Mouse (Mus musculus): ENCODE results near the gene St3gal4.
A peak's percentile ranks its signal among the peaks of the same experiment; 100 is the strongest.
"Not testable (repeated sequence)": the region's sequence is repeated elsewhere in the genome, so short reads cannot be mapped to it uniquely, and the experiment has no call there.

St3gal4 gene

DNA sequence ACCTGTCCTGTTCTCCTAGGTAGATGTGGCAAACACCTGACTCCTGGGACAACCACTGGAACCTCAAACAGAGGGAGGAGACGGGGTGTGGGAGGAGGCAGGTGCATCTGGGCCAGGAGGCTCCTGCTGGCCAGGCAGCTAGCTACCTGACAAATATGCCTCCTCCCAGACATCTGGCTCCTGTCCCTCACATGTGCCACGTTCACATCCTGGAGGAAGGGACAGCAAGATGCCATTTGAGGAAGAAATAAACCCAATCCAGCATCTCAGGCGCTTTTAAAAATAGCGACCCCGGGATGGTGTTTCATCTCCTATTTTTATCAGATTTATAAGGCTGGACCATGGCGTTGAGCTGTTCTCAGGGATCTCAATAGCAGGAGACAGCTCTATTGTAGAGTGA is at the start of gene St3gal4:
Gene St3gal4 (minus strand): TSS at position 101 of the 400 bp plus-strand sequence.
- no peak for DNase-seq

GRCm38 (mm10) chr9:35166798-35167635 is 47.9 kb upstream of the St3gal4 start:
- DNase-seq = no peak

DNA sequence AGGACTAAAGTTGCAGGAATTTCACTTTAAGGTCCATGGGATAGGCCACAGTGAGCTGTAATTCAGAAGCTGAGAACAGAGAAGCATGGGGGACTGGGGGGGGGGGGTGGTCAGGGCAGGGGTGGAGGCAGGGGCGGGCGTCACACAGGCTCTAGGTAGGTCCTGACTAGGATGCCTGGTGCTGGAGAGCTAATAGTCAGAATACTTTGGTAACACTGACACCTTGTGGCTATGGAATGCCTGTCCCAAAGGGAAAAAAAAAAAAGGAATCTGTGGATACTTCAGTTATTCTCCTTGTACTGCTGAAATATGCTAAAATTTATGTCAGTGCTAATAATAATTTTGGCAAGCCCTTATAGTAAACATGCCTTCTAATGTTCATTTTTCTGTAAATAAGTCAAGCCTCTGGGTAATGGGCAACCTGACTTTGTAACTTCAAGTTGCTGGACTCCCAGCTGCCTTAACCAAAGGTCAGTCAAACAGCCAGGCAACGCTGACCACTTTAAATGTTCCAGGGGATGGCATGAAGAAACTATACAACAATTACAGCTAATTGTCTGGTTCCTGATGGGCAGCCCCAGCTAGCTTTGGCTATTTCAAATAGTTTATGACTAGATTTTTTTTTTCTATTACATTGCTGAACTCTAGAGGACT is 47.2 kb upstream of the St3gal4 start:
- peak in 1 of 2 experiments; percentile 31 for DNase-seq

DNA sequence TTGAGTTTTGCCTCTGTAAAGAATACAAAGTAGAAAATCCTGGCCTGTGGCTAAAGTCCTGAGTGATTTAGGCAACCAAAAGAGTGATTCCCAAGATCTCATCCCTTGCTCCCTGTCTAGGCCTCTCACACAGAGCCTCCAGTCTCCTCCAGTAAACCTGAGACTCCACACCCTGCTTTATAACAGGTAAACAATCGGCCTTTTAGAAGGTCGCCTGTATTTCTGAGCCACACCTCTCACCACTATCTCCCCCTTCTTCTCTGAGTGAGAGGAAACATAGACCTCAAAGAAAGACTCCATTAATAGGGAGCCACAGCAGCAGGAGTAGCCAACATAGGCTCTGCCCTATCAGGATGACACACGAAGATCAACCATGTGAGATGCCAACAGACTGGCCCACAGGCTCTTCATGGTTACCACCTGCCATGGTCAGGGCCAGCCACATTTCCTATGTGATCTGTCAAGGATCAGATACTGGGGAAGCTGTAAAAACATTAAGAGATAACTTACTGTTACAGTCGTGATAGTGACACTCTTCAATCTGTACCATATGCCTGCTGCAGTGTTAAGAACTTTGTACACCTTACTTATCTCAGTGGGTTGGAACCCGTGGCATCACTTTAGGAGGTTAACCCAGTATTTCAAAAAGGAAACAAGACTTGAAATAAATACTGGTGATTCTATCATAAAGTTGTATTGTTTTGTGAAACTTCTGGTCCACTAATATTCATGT is 45.2 kb upstream of the St3gal4 start:
- no peak for DNase-seq

GRCm38 (mm10) chr9:35163011-35163690 is 44.1 kb upstream of the St3gal4 start:
- DNase-seq = peak; percentile 27 to 57

DNA sequence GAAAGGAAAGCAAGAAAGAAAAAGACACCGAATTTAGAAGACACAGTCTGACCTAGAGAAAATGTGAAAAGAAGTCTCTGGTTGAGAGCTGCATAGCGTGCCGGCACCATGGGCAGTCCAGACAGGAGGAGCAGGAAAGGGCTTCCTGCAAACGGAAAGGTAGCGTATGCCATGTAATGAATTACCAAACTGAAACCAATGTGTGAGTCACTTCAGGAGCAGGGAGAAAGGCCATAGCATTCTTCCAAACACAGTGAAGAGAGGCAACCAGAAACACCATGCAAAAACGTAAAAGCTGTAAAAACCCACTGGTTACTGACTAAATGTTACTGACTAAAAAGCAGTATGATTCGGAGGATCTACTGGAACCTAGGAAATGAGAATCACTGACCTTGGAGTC is 42.7 kb upstream of the St3gal4 start:
- DNase-seq = no peak

DNA sequence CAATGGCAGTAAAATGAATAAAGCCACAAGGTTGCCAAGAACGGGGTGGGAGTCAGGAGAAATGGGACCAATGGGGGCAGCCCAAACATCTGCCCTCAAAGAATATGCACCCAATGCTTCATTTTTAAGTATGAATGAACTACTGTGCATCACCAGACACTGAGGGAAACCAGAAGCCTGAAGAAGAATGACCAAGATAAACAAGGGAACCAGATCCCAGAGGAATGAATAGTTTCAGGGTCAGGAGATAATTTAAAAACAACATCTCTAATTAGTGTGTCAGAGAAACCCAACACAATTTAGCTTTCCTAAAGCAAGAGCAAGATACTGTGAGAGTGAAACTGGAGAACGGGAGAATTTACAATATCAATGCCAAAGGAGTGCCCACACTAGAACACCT is 41.6 kb upstream of the St3gal4 start:
- DNase-seq = no peak

DNA sequence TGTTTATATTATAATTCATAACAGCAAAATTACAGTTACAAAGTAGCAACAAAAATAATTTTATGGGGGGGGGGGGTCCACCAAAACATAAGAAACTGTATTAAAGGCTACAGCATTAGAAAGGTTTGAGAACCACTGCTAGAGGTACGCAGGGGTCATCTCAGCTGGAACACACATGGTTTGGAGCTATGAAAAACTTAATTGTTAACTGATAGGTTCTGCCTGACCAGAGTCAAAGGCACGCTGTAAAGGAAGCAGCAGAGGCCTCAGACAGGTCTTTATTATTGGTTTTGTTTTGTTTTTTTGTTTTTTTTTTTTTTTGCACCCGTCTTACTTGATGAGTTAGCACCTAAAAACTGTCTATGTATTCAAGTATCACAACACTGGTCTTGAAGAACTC is 39.4 kb upstream of the St3gal4 start:
- DNase-seq = no peak

DNA sequence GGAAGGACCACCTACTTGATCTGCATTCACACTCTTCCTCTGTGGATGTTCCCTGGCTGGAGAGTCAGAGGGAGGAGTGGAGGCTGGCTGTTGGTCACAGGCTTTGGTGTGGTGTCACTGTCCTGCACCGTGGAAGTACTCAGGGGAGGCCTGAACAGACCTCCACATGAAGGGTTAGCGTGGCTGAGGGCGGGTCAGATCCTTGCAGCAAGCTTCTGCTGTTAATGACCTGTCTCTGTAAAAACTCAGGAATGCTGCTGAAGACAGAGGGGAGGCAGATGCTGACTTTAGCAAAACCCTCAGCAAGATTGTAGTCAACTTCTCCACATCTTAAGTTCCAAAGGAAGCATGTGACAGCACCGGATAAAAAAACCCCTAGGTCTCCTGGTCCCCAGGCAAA is 37.8 kb upstream of the St3gal4 start:
- DNase-seq = peak; percentile 24 to 58

GRCm38 (mm10) chr9:35156002-35156710 is 37.1 kb upstream of the St3gal4 start:
- DNase-seq = peak; percentile 48 to 85

DNA sequence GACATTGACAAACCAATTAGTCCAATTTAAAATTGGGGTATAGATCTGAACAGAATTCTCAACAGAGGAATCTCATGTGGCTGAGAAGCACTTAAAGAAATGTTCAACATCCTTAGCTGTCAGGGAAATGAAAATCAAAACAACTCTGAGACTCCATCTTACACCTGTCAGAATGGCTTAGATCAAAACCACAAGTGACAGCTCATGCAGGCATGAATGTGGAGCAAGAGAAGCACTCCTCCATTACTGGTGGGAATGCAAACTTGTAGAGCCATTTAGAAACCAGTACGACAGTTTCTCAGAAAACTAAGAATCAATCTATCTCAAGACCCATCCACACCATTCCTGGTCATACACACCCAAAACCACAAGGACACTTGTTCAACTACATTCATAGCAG is 33.9 kb upstream of the St3gal4 start:
- no peak for DNase-seq

DNA sequence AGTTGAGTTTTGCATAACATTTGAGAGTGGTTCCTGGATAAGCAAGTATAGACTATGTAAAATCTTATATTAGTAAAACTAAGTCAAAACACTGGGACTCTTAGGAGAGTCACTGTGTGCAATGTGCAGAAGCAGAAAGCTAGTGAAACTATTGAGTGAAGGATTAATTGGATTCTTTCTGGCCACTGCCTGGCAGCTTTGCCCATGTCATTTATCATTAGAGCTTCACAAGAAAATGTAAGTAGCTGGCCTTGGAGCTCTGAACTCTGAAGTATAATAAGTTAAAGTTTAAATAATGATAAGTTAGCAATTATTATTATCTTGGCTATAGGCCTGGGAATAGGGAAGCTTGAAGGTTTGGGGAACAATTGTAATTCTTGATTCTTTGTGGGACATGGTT is 29.8 kb upstream of the St3gal4 start:
- DNase-seq = not testable (repeated sequence)

GRCm38 (mm10) chr9:35147261-35147660 is 28.2 kb upstream of the St3gal4 start:
- not testable (repeated sequence) for DNase-seq

DNA sequence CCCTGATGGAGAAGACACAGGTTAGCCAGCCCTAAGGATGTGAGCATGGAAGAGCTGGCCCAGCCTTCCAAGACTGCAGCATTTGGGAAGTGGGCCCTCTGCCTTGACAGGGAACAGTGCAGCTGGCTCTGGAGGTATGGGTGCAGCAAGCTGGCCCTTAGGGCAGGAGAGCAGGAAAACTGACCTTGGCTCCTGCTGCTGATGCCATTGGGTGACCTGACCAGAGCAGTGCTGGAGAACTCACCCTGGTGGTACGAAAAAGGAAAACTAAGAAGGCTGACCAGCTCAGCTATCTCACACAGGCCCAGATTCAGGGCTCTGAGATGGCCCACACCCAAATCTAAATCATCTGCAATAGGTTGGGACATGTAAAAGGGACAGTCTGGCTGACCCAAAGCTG is 26.8 kb upstream of the St3gal4 start:
- DNase-seq = no peak

- no peak for DNase-seq
Measured at GRCm38 (mm10) chr9:35145118-35145517, 26.1 kb upstream of the St3gal4 start.

- no peak for DNase-seq
Measured at GRCm38 (mm10) chr9:35142221-35142620, 23.2 kb upstream of the St3gal4 start.

GRCm38 (mm10) chr9:35139231-35139744 is 20.2 kb upstream of the St3gal4 start:
- no peak for DNase-seq

DNA sequence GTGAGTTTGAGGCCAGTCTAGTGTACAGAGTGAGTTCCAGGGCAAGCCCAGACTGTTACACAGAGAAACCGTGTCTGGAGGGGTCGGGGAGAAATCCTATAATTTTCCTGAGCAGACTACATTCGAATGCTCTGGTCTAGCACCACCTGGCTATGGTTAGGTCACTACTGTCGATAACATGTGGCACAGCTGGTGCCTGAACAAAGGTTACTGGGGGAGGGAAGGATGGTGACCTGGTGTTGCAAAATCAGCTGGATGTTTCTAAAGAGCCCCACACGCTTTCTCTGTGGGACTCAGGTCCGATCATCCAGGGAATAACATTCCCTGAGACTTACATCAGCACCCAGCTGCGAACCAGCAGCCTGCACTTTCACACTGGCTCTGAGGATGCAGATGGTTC is 19.0 kb upstream of the St3gal4 start:
- DNase-seq = no peak

DNA sequence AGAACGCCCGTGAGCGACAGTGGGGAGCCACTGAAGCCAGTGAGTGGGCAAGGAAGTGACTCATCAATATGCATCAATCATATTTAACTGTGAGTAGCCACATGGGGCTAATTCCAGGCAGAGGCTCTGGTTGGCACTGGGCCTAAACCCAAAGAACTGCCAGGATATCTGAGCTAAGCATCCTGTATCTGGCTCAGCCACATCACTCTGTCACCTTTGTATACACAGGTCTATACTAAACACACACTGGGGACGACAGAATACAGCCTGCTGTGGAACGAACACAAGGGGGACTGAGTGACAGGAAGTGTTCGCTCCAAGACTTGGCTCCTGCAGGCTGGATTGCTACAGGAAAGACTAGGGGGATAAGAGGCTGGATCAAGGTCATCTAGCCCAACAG is 16.5 kb upstream of the St3gal4 start:
- peak; percentile 31 to 43 for DNase-seq

GRCm38 (mm10) chr9:35131637-35132397 is 12.7 kb upstream of the St3gal4 start:
- DNase-seq = peak in 1 of 2 experiments; percentile 43

GRCm38 (mm10) chr9:35128995-35129418 is 9.9 kb upstream of the St3gal4 start:
- peak in 1 of 2 experiments; percentile 63 for DNase-seq
